Mouse (Mus musculus): ENCODE data around the gene Pfn1.

- TF ChIP-seq POLR2A (IDR thresholded peaks at IDR 0.05; ENCODE audit: insufficient read length, low read depth) (no peak), USF1 (IDR thresholded peaks at IDR 0.05; ENCODE audit: low read depth) (no peak), MAX (IDR thresholded peaks at IDR 0.05; ENCODE audit: low read depth) (no peak), E2F4 (IDR thresholded peaks at IDR 0.05; ENCODE audit: insufficient read depth) (no peak), POLR2AphosphoS2 (IDR thresholded peaks at IDR 0.05; ENCODE audit: insufficient read length, low read depth) (no peak), MYOG (IDR thresholded peaks at IDR 0.05; ENCODE audit: control insufficient read depth in 1 of 3, insufficient read depth in 1 of 3, insufficient read length in 2 of 3, low read depth in 2 of 3) (no peak), REST (IDR thresholded peaks at IDR 0.05; ENCODE audit: insufficient read depth, insufficient read length) (no peak), TCF3 (IDR thresholded peaks at IDR 0.05; ENCODE audit: insufficient read length, low read depth) (no peak), CEBPB (IDR thresholded peaks at IDR 0.05; ENCODE audit: insufficient read depth, poor library complexity, severe bottlenecking) (no peak), MYOD1 (IDR thresholded peaks at IDR 0.05; ENCODE audit: control insufficient read depth in 1 of 3, insufficient read length in 2 of 3, low read depth in 2 of 3) (no peak)
These were observed 18.8 kb downstream of the Pfn1 start for GRCm38 (mm10) chr11:70635601-70636000.

Measured in myocyte (in vitro differentiated cells).